Mouse (Mus musculus): ENCODE measurements around the gene Adm.

- TF ChIP-seq CTCF (IDR thresholded peaks at IDR 0.05; ENCODE audit: low read depth, low read length), result no peak
- no peak for TF ChIP-seq POLR2A (IDR thresholded peaks at IDR 0.05; ENCODE audit: extremely low read depth, insufficient read depth, low read length)
These were observed 23.0 kb downstream of the Adm start for GRCm38 (mm10) chr7:110650491-110650890.
